Mouse (Mus musculus) neural tube, embryonic 14.5 days (tissue): ENCODE measurements around the gene Ankrd54. TPM values are rescaled to one million over a fixed set of nuclear protein-coding genes. Genes with fewer than 3 reads are reported as not detected.
"Not testable (repeated sequence)": the region's sequence is repeated elsewhere in the genome, so short reads cannot be mapped to it uniquely, and the experiment has no call there.

Experiments
- ATAC-seq: fragments of 200-750 bp; cut with Nextera tagmentation; 2 replicates; pipeline ENCODE4 v1.8.0; 2017; ENCODE audit warnings: low read depth, mild to moderate bottlenecking, moderate TSS enrichment, moderate library complexity
- H3K27ac ChIP-seq: fragments of 300-500 bp; sonication (generic); 2 replicates; pipeline ENCODE4 v1.5.1; 2014; ENCODE audit warnings: low read depth, mild to moderate bottlenecking, control low read depth, low read length, moderate library complexity, mixed read lengths
- H3K27me3 ChIP-seq: fragments of 300-500 bp; sonication (generic); 2 replicates; pipeline ENCODE4 v1.6.1; 2014; ENCODE audit warnings: low read length; ENCODE audit not compliant: control insufficient read depth, insufficient read depth
- H3K36me3 ChIP-seq: fragments of 300-500 bp; sonication (generic); 2 replicates; pipeline ENCODE4 v1.6.1; 2014; ENCODE audit warnings: low read length, mixed read lengths; ENCODE audit not compliant: control insufficient read depth, insufficient read depth
- H3K4me1 ChIP-seq: fragments of 300-500 bp; sonication (generic); 2 replicates; pipeline ENCODE4 v1.6.1; 2014; ENCODE audit warnings: low read length; ENCODE audit not compliant: control insufficient read depth, insufficient read depth
- H3K4me2 ChIP-seq: fragments of 300-500 bp; sonication (generic); 2 replicates; pipeline ENCODE4 v1.6.1; 2014; ENCODE audit warnings: mild to moderate bottlenecking, low read depth, low read length, control low read depth
- H3K4me3 ChIP-seq: fragments of 300-500 bp; sonication (generic); 2 replicates; pipeline ENCODE4 v1.5.1; 2014; ENCODE audit warnings: low read depth, low read length, control low read depth, mixed read lengths
- H3K9ac ChIP-seq: fragments of 300-500 bp; sonication (generic); replicated peaks from 2 replicates; pipeline ENCODE4 v1.6.1; 2014; ENCODE audit warnings: low read depth, mild to moderate bottlenecking, control low read depth, low read length, mixed read lengths
- H3K9me3 ChIP-seq: fragments of 300-500 bp; sonication (generic); 2 replicates; pipeline ENCODE4 v1.6.1; 2016; ENCODE audit warnings: low read length; ENCODE audit not compliant: control insufficient read depth
- WGBS: fragments of 180-500 bp; shearing (Covaris S2); extraction: QIAGEN DNeasy Blood & Tissue Kit; methylation state at CpG from one replicate; pipeline ENCODE4 v1.1.7; 2014; 5-methylcytosine and 5-hydroxymethylcytosine counted together
- polyA plus RNA-seq: library from polyadenylated mRNA; unstranded; fragments of >200 nt; fragmentation: Nextera tagmentation; extraction: Ambion mirVana; gene quantifications from 2 replicates; pipeline ENCODE4 v1.2.1, GENCODE M21; 2014

The Ankrd54 gene
- polyA plus RNA-seq, 1 experiment from 2014 or later = 46.2 TPM

- no peaks in the 10 kb centered on the region for H3K36me3 ChIP-seq
- H3K27ac ChIP-seq = peak within 1 kb of the TSS; percentile 28; the same call in 1 of the 2 replicates
- no peak for ATAC-seq
- peaks cover 10% of the 10 kb centered on the region; the same call in 1 of the 2 replicates for H3K4me1 ChIP-seq
- WGBS = 78% methylated on average over 5 of the region's 6 CpGs
- H3K4me3 ChIP-seq = peak within 1 kb of the TSS; percentile 52
- H3K9me3 ChIP-seq = no peaks in the 10 kb centered on the region
- peak within 1 kb of the TSS; percentile 67 for H3K9ac ChIP-seq
- H3K27me3 ChIP-seq = peaks cover 27% of the 10 kb centered on the region
- peak within 1 kb of the TSS; percentile 89 for H3K4me2 ChIP-seq
Measured at GRCm38 (mm10) chr15:79041585-79041984, 21.1 kb downstream of the Ankrd54 start, which contains the start of gene Galr3. Gene Galr3, plus strand, starts transcription at chr15:79041885.

DNA sequence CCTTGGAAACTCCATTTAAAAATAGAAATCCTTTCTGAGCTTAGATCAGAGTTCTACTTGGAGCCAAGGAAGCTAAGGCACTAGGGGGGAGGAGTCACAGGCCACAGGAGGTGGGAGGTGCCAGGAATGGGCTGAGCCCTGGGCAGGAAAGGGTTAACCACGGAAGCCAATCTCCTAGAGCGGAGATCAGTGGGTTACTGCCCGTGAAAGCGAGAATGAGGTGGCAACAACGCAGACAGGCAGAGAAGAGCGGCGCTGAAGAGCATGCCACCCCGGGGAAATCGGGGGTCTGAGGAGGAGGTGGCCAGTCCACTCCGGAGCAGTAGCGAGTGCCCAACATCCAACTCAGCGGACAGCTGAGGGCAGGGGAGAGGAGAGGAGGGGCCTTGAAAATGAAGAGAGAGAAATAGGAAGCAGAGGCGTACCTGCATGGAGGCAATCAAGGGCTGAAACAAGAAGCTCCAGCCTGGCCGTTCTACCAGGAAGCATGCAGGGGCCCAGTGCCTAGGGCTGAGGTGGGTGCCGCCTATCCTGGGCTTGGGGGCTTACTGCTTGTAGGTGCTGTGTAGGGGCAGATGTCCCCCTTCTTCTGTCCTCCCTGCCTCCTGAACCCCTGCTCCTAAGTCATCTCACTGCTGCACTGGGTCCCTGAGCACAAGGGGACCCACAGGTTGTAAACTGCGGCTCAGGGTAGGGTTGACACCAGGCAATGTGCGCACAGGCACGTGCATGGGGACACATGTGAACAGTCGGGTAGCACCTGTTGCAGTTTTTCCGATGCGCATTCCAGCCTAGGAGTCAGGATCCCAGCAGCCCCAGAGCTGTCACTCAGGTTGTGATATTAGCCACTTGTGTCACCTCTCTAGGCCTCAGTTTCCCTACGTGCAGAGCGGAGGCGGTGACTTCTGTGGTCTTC is 21.9 kb downstream of the Ankrd54 start:
- Histone ChIP-seq H3K27ac (no peak overlapping the region), H3K4me2 (peak overlapping the region; percentile 37), H3K4me3 (peak overlapping the region; percentile 9; the same call in 1 of the 2 replicates), H3K36me3 (no peaks in the 10 kb centered on the region), H3K9ac (peak overlapping the region; percentile 25; the same call in 1 of the 2 replicates), H3K9me3 (no peaks in the 10 kb centered on the region), H3K4me1 (peaks cover 10% of the 10 kb centered on the region; the same call in 1 of the 2 replicates), H3K27me3 (peaks cover 27% of the 10 kb centered on the region)
- ATAC-seq = no peak
- 19% methylated on average over 24 of the region's 24 CpGs for WGBS

DNA sequence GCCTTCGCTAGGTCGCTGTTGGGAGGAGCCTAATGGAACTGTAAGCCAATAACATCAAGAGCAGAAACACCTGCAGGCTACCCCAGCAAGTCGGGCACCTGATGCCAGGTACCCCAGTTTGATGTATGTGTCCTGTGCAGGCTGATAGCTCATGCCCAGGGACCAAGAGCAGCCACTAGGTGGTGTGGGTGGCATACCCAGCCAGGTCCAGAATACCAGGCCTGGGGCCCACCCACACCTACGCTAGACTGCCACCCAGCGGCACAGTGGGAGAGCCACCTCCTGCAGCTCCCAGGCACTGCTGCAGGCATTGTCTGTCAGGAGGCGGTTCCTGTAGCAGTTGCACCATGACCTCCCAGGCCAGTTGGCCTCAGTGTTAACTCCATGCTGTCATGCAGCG is 23.8 kb downstream of the Ankrd54 start:
- H3K9ac ChIP-seq = no peak overlapping the region
- 27% methylated on average over 7 of the region's 7 CpGs for WGBS
- H3K36me3 ChIP-seq = no peaks in the 10 kb centered on the region
- H3K27ac ChIP-seq = no peak overlapping the region
- peak; percentile 29; the same call in 1 of the 2 replicates for ATAC-seq
- H3K27me3 ChIP-seq = peaks cover 27% of the 10 kb centered on the region
- H3K9me3 ChIP-seq = no peaks in the 10 kb centered on the region
- no peak overlapping the region for H3K4me3 ChIP-seq
- H3K4me2 ChIP-seq = no peak overlapping the region
- peaks cover 10% of the 10 kb centered on the region; the same call in 1 of the 2 replicates for H3K4me1 ChIP-seq

- Histone ChIP-seq H3K4me3 (no peak overlapping the region), H3K9ac (no peak overlapping the region), H3K4me2 (no peak overlapping the region), H3K27me3 (peaks cover 22% of the 10 kb centered on the region), H3K9me3 (no peaks in the 10 kb centered on the region), H3K27ac (no peak overlapping the region), H3K4me1 (peaks cover 10% of the 10 kb centered on the region; the same call in 1 of the 2 replicates), H3K36me3 (no peaks in the 10 kb centered on the region)
- no peak for ATAC-seq
- WGBS = 58% methylated on average over 10 of the region's 10 CpGs
Measured at GRCm38 (mm10) chr15:79038331-79038730, 24.4 kb downstream of the Ankrd54 start.

DNA sequence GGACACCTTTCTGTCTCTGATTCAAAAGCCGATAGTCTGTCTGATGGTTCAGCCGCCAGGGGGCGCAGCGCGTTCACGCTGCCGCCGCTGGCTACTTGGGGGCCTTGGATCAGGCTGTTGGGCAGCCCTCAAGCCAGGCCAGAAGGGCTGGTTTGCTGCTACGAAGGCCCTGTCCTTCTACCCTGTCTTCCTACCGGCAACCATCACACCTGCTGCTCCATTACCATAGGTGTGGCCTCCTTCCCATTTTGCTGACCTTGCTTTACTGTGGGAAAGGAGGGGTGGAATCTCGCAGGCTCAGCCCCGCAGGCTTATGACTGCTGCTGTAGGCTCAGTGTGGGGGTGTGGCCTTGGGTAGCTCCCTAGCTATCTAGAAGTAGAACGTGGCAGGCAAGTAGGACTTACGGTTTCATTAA is 24.8 kb downstream of the Ankrd54 start:
- no peak overlapping the region for H3K9ac ChIP-seq
- H3K4me2 ChIP-seq = peak overlapping the region; percentile 24; the same call in 1 of the 2 replicates
- H3K9me3 ChIP-seq = no peaks in the 10 kb centered on the region
- WGBS = 14% methylated on average over 14 of the region's 14 CpGs
- no peak overlapping the region for H3K4me3 ChIP-seq
- peaks cover 18% of the 10 kb centered on the region for H3K27me3 ChIP-seq
- no peaks in the 10 kb centered on the region for H3K36me3 ChIP-seq
- ATAC-seq = peak; percentile 13; the same call in 1 of the 2 replicates
- peaks cover 7% of the 10 kb centered on the region; the same call in 1 of the 2 replicates for H3K4me1 ChIP-seq
- H3K27ac ChIP-seq = no peak overlapping the region

GRCm38 (mm10) chr15:79031908-79032307 is 30.8 kb downstream of the Ankrd54 start:
- WGBS = 78% methylated on average over 5 of the region's 5 CpGs
- not testable (repeated sequence) for H3K4me2 ChIP-seq, H3K27me3 ChIP-seq, ATAC-seq, H3K27ac ChIP-seq, H3K4me3 ChIP-seq, H3K36me3 ChIP-seq, H3K9me3 ChIP-seq, H3K9ac ChIP-seq
- peaks cover 21% of the 10 kb centered on the region for H3K4me1 ChIP-seq

GRCm38 (mm10) chr15:79030551-79031435 is 31.9 kb downstream of the Ankrd54 start:
- WGBS = under 1% methylated on average over 52 of the region's 52 CpGs
- Histone ChIP-seq H3K9me3 (no peaks in the 10 kb centered on the region), H3K27ac (no peak overlapping the region), H3K27me3 (no peaks in the 10 kb centered on the region), H3K4me1 (peaks cover 25% of the 10 kb centered on the region), H3K9ac (peak overlapping the region; percentile 43), H3K36me3 (no peaks in the 10 kb centered on the region), H3K4me3 (peak overlapping the region; percentile 75), H3K4me2 (peak overlapping the region; percentile 99)
- peak; percentile 74 for ATAC-seq

GRCm38 (mm10) chr15:79029519-79030241 is 33.0 kb downstream of the Ankrd54 start:
- no peaks in the 10 kb centered on the region for H3K9me3 ChIP-seq
- no peaks in the 10 kb centered on the region for H3K36me3 ChIP-seq
- H3K27ac ChIP-seq = peak overlapping the region; percentile 53; the same call in 1 of the 2 replicates
- H3K4me2 ChIP-seq = peak overlapping the region; percentile 99
- H3K4me3 ChIP-seq = peak overlapping the region; percentile 75
- no peak for ATAC-seq
- peak overlapping the region; percentile 99 for H3K9ac ChIP-seq
- H3K4me1 ChIP-seq = peaks cover 28% of the 10 kb centered on the region
- H3K27me3 ChIP-seq = no peaks in the 10 kb centered on the region
- 5% methylated on average over 11 of the region's 11 CpGs for WGBS
